Mouse (Mus musculus) left cerebral cortex, postnatal 25 days (tissue): ENCODE results near the gene Gm5475. TPM values are rescaled to one million over a fixed set of nuclear protein-coding genes. Genes with fewer than 3 reads are reported as not detected.
"Not testable (repeated sequence)": the region's sequence is repeated elsewhere in the genome, so short reads cannot be mapped to it uniquely, and the experiment has no call there.

ENCODE experiments used
- DNase-seq, 2 experiments: peaks; one replicate each; pipeline ENCODE4 v3.0.0; 2022; ENCODE audit warnings: low spot score in 2 of 2, mixed read lengths in 1 of 2
- intact Hi-C: fragments of 180-260 bp; cut with DNase I; formaldehyde crosslinking; loops from one replicate; pipeline ENCODE4 v1.15.1; 2025
- total RNA-seq, 2 experiments: library from RNA; stranded (reverse); gene quantifications; 2 replicates each; pipeline ENCODE4 v1.2.3; 2021

The Gm5475 gene
- not detected for total RNA-seq

DNA sequence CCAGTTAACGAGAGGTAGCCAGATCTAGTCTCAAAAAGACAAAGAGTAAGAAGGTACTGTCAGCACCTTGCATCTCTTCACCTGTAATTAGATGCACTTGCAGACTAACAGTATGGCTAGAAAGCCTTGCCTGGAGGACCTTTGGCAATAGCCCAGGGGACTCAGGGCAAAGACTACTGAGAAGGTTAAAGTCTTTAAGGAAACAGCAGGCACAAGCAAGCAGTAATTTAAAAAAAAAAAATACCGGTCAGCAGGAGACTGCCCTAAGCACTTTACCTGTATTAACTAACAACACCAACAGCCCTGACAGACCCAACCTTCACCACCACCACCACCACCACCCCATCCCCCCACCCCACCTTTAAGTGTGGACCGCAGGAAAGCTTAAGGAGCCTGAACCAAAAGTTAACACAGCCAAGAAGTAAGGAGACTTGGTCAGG lies at the start of gene Gm5475:
TSS of gene Gm5475 (plus strand) at position 390 of the 440 bp plus-strand sequence.
- intact Hi-C loops, result loop anchor here (2.0 kb wide), 1 partner anchor 47 kb away; the partner anchor contains the start of gene Letmd1
- not testable (repeated sequence) for DNase-seq

DNA sequence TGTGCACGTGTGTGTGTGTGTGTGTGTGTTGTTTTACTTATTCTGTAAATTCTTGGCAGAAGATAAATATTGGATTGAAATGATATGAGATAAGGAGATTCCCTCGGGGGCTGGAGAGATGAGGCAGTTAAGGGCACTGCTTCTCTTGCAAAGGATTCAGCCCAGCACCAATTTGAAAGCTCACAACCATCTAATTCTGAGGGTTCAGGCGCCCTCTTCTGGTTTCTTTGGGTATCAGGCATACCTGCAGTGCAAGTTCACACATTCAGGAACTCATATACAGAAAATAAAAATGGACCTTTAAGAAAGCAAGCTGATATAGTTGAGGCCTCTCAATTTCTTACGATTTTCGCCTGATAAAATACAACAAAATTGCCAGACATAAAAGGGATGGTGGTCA lies 46.9 kb upstream of the Gm5475 start:
- DNase-seq, result peak; percentile 72 to 85
- intact Hi-C loops, result no loop called here

DNA sequence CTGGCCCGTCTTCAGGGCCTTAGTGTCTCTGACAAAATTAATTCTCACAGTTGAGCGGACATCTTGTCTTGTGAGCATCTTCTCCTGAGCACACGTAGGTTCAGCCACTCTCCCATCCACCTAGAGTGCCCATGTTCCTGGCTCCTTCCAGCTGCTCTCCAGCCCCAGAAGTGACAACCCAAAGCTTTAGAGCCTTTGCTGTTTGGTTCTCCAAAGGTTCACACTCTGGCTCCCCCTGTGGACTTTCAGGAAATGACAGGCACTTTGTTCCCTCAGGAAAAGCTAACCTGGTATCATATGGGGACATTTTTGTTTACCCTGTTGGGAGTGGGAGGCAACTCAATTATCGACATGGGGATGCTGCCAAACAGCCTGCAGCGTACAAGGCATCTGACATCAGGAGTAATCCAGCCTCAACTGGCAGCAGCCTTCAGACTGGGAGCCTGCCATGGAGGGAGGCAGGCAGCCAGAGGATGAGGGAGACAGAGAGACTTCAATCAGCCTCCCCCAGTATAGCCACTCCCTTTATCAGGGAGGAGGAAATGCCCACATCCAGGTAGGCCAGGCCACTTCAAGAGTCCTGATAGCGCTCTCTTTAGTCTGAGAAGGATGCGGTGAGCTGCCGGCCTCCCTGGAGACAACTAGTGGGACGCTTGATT lies 44.0 kb upstream of the Gm5475 start:
- intact Hi-C loops, result not testable (repeated sequence)
- DNase-seq, result peak in 1 of 2 experiments; percentile 15

DNA sequence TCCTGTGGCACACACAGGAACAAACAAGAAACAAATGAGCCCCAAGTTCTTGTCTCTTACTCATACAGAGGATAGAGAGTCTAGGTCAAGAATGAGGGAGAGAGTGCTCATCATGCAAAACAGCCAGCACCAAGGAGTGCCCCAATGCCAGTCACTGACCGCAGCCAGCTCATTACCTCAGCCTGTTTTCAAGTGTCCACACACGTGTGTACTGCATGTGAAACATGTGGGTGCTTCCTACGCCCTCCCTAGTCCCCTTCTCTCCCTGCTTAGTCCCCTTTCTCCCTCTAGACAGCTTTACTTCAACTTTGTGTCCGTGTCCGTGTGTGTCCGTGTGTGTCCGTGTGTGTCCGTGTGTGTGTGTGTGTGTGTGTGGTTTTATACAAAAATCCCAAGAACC lies 42.3 kb upstream of the Gm5475 start:
- intact Hi-C loops, result no loop called here
- no peak for DNase-seq

DNA sequence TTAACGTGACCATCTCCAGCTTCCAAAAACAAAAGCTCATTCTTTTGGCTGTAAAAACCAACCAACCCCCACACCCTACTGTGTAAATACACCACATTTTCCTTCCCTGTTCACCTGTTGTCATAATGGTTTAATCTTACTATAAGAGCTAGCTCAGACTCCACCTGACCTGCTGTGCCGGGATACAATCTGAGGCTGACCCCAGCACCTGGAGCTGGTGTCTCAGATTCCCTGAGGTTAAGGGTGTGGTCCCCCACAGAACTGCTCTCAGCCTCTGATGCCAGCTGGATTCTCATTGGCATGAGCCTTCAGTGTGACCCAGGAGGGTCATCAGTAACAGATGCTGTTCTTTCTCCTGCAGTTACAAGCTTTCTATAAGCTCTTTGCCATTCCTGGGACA lies 41.8 kb upstream of the Gm5475 start:
- no peak for DNase-seq
- intact Hi-C loops, result no loop called here

DNA sequence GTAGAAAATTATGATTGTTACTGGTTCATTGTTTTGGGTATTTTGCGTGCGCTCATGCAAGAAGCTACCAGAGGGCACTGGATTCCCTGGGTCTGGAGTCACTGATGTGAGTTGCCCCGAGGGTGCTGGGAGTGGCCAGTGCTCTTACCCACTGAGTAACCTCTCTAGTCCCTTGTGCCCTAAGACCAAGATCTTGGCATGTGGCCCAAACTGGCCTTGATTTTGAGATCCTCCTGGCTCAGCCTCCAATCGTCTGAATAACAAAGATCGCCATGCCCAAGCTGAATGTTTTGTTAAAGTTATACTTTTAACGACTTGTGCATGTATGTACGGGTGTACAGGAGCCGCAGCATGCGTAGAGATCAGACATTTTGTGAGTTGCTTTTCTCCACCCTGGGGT lies 36.2 kb upstream of the Gm5475 start:
- DNase-seq, result no peak
- intact Hi-C loops, result loop anchor here (5.0 kb wide), 1 partner anchor 72 kb away; no protein-coding TSS in a partner anchor

DNA sequence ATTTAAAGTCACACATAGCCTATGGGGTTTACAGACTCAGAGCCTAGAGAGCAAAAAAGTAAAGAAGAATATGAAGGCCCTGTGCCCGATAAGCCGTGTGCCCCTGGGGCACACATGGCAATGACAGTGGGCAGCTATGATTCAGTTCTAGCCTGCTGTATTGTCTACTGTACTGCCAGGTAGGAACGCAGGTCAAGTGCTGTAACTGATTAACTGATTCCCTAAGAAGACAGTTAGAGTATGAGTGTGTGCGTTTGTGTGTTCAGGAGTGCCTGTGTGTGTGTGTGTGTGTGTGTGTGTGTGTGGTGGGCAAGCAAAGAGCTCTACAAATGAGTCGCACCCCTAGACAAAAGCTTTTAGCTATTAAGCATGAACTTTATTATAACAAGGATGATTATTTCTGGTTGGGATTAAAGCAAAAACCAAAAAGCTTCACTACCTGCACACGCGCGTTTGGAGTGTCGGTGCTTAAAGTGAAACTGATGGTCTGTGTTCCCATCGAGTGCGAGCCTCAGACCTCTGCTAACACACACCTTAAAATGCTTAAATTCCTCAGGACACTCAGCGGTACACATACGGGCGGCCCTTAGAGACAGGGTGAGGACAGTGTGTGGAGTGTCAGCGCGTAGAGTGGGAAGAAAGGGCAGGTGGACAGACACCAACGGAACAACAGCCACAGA lies 34.3 kb upstream of the Gm5475 start:
- intact Hi-C loops, result loop anchor here (5.0 kb wide), 1 partner anchor 70 kb away; no protein-coding TSS in a partner anchor
- no peak for DNase-seq

DNA sequence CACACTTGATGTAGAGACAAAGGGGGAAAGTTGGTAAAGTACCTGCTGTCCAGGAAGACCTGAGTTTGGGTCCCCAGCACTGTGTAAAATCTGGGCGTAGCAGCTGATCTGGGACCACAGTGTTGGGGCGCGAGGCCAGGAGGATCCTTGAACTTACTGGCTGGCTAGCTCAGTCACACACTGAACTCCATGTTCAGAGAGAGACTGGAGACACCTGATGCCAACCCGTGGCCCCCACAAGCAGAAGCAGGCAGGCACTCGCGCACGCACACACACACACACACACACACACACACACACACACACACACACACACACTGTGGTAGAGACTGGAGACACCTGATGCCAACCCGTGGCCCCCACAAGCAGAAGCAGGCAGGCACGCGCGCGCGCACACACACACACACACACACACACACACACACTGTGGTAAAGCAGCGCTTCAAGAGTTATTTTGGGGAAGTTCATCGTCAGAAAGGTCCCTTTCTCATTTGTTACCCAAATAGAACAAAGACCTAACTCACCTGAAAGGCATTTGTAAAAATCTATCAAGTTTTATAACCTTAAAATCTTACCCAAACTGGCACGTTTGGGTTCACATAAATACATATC lies 33.6 kb upstream of the Gm5475 start:
- intact Hi-C loops, result loop anchor here (5.0 kb wide), 1 partner anchor 69 kb away; no protein-coding TSS in a partner anchor
- no peak for DNase-seq

DNA sequence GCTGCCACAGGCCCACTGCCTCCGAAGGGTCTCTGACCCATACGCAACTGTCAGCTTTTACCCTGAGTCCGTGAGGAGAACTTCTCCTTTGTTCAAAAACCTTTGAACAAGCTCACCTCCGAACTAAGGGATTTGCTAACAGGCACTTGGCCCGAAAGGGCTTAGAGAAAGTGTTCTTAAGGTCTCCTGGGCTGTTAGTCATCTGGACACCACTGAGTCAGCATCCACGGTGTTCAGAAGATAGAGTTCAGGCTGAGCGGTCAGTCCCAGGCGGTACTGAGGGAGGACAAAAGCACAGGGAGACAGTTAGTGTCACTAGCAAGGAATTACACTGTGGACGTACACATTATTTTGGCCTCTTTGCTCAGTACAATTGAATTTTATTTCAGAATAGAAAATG lies 33.1 kb upstream of the Gm5475 start:
- intact Hi-C loops, result loop anchor here (5.0 kb wide), 1 partner anchor 68 kb away; no protein-coding TSS in a partner anchor

DNA sequence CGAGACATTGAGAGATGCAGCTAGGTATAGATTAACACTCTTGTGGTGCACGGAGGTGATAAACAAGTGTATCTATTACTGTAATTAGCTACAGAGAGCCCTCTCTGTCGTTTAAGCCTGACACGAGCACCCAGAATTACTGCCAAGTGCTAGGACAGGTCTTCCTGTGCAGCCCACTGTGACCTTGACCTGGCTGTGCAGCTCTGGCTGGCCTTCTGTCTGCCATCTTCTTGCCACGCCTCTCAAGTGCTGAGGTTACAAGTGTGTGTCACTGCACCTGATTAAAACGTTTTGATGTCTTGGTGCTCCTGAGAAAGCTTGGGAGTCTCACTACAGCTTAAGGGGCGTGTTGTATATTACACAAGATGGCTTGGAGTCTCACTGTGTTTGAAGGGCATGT lies 30.9 kb upstream of the Gm5475 start:
- no peak for DNase-seq
- intact Hi-C loops, result no loop called here

More for the DNA sequence above, 33.1 kb upstream of the Gm5475 start:
- no peak for DNase-seq

DNA sequence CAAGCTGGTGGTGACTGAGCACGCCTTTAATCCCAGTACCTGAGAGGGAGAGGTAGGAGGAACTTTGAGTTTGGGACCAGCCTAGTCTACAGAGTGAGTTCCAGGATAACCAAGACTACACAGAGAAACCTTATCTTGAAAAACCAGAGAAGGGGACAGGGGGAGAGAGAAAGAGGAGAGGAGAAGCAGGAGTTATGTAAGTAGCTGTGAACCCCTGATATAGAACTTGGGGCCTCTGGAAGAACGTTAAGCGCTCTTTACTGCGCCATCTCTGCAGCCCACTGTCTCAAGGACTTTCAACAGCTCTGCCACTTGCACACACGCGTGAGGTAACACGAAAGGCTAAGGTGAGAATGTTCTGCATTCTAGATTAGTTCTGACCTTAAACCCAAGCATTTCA lies 30.3 kb upstream of the Gm5475 start:
- intact Hi-C loops, result no loop called here
- no peak for DNase-seq

DNA sequence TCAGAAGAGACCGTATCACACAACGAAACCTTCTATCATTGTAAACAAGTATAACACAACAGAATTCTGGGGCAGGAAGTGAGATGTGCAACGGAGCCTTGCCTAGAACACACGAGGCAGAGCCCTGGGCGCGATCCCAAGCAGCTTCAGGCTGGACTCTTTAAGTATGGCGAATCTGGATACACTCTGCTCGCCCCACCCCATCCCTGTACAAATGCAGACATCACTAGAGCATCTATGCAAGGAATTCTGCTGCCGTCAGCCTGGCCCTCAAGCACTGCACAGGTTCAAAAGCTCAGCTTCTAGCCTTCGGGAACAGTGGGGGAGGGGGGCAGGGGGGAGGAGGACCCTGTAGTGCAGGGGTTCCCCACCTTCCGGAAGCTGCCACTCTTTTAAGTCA lies 28.9 kb upstream of the Gm5475 start:
- no peak for DNase-seq
- intact Hi-C loops, result no loop called here

DNA sequence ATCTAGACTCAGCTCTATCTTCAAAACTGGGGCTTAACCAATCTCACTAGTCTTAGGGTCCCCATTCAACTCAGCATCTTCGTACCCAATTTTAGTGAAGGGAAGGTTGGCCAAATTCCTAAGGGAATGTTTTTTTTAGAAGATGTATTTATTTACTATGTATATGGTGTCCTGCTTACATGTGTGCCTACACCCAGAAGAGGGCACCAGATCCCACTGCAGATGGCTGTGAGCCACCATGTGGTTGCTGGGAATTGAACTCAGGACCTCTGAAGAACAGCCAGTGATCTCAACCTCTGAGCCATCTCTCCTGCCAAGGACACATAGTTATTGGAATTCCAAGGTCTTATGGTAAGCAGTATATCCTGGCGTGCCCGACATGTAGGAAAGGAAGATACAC lies 26.4 kb upstream of the Gm5475 start:
- intact Hi-C loops, result no loop called here
- no peak for DNase-seq

DNA sequence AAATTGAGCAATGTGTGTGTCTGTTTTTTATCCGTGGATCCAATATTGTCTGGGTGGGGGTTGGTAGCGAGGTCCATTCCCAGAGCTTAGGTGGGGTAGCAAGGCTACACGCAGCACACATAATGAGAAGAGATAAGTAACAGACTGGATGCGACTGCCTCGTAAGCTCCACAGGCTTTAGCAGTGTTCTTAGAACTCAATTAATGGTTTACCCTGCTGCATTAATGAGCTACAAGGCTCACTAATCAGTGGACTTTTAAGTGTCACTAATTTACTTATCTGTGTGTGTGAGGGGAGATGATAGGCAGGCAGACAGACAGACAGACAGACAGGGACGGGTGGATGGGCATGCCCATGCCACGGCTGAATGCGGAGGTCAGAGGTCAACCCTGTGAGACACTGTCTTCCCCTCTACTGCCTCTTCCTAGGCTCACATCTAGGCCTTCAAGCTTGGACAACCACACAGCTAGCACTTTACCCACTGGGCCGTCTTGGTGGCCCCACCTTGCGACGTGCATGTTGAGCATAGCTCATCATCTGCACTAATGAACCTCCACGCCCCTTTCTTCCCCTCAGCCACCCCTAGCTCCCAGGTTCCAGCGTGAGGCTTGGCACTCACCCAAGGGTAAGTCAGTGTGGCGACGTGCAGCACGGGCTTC lies 21.2 kb upstream of the Gm5475 start:
- DNase-seq, result no peak
- intact Hi-C loops, result no loop called here

DNA sequence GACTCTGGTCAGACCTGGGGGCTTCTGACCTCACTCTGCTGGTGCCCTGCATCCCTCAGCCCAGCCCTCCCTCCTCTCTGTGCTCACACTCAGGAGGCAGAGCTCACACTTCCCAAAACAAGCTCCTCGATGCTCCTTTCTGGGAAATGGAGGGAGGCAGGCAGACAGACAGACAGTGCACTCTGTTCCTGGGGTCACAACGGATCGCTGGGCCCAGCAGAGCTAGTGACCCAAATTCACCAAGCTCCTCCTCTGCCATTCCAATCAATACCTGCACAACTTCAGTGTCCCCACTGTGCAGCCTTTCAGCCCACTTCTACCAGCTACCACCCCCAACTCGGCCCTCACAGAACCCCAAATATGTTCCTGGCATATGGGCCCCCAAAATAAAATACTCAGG lies 20.1 kb upstream of the Gm5475 start:
- intact Hi-C loops, result no loop called here
- DNase-seq, result no peak

DNA sequence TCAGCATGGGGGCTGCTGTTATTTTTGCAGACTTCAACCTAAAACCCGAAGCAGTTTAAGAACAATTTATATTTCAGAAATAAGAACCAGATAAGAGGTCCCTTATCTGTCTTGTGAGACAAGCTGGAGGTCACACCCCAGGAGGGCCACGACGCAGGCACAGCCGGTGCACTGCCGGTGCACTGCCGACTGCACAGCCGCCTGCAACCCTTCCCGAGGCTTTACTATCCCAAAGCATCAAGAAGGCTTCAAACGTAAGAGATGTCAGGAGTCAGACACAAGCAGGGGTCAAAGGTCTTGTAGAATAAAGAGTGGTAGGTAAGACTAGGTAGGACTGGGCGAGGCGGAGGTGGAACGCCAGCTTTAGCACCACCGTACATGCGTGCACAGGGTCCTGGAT lies 19.6 kb upstream of the Gm5475 start:
- DNase-seq, result no peak
- intact Hi-C loops, result no loop called here

DNA sequence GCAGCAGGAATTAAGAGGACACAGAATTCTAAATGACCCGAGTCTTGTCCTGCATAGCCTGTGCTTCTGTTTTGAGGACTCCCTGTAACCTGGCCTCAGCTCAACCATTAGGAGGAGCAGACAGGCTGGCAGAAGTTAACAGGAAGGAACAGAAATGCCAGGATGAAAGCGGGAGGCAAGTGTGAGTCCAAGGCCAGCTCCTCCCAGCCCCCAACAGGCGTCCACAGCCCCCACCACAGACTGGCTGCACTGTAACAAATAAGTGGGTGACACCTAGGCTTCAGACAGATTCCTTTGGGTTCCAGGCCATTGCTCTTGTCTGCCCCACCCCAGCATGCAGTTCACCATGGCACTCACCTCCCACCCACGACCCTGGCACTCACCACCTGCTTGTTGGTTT lies 19.1 kb upstream of the Gm5475 start:
- no peak for DNase-seq
- intact Hi-C loops, result no loop called here

DNA sequence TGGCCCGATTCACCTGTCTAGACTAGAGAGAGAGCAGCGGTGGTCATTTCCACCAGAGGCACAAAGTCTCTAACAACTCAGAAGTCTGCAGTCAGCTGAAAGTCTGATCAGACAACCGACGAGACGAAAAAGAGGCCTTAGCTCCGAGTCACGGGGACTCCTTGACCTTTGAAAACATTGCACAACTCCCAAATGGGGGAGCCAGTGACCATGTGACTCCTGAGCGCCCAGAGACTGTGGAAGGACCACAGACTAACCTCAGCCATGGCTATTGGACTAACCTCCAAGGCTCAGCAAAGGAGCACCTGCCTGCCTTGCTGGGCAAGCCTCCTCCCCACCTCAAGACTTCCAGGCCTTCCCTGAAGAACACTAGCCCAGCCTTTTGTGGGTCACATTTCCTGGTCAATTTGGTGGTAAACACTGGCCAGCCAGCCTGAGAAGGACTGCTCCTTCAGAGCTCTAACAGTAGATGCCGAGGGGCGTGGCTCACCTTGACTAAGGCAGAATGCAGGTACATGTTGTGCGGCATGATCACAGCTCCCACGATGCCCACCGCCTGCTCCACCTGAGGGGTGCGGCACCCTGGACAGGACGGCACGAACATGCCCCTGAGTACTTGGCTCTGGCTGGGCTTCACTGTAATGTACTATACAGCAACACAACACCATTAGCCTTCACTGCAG lies 18.5 kb upstream of the Gm5475 start:
- intact Hi-C loops, result no loop called here
- no peak for DNase-seq

DNA sequence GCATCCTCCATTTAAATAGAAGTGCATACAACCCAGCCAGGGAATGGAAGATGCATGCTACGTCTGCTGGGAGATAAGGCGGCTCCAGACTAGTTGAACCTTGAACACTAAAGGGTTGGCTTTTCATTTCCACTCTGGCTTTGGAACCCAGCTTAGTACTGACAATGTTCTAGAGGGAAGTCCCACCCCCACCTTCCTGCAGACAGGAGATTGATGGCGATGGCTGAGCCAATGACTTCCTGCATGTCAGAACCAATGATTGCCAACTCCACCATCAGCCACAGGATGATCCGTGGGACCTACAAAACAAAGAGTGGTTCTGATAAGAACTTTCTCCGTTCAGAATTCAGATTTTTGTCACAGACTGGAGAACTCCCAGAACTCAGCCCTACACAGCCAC lies 15.9 kb upstream of the Gm5475 start:
- intact Hi-C loops, result no loop called here
- no peak for DNase-seq
